Comparison of ENCODE assay signal across 8 mouse cellular contexts in the genomic region with DNA sequence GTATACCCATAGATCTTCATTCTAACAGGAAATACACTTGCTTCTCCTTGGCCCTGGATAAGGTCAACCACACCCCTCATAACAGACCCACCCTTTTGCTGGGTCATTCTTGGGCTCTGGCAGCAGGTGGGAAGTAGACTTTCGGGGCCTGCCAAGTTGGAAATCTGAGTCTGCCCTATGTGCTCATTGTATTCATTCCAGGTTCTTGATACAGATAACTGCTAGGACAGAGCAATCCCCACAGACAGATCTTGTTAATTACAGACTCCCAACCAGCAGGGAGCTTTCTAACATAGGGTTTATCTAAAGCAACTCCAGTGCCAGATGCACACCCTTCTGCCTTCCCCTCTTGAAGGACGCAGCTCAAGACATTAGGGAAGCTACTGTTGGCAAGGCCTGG. TPM values are rescaled to one million over a fixed set of nuclear protein-coding genes. Genes with fewer than 3 reads are reported as not detected.
DNase-seq lines count a peak whose midpoint lies in the region; ATAC-seq and TF ChIP-seq lines count a peak whose summit lies in the region.

No protein-coding gene starts in this region.

- peak; percentile 97 for ATAC-seq in megakaryocyte progenitor cell, adult 5-6 weeks (replicated peaks; ENCODE audit: poor library complexity)

- no peaks in the 10 kb centered on the region for H3K9me3 ChIP-seq in heart, embryonic 10.5 days

- no peak for TF ChIP-seq CTCF in layer of hippocampus, adult 2 months (conservative IDR thresholded peaks at IDR 0.05)
- TF ChIP-seq CTCF in brain, embryonic 14.5 days (IDR thresholded peaks at IDR 0.05; ENCODE audit: borderline replicate concordance, extremely low read depth, insufficient read depth, insufficient read length), result no peak

- no peak for DNase-seq in layer of hippocampus, adult 2 months (ENCODE audit: low spot score in 2 of 2)
- no peak for DNase-seq in layer of hippocampus, postnatal 10 days (ENCODE audit: low spot score in 2 of 2)
- peak; percentile 27 for DNase-seq in brain, embryonic 14.5 days (ENCODE audit: low read depth)
- no peak for DNase-seq in heart, embryonic 10.5 days (ENCODE audit: low spot score)
- no peak for DNase-seq in thymus, postnatal 25 days
- no peak for DNase-seq in adrenal gland, postnatal 4 days (ENCODE audit: low spot score in 2 of 2)
- DNase-seq in layer of hippocampus, postnatal 25 days (ENCODE audit: extremely low spot score in 1 of 2, low spot score in 1 of 2), result no peak

- H3K36me3 ChIP-seq in heart, embryonic 10.5 days, result no peaks in the 10 kb centered on the region; the same call in 1 of the 2 replicates

- no peak overlapping the region for H3K4me3 ChIP-seq in layer of hippocampus, adult 2 months
- no peak overlapping the region for H3K4me3 ChIP-seq in heart, embryonic 10.5 days

- H3K27me3 ChIP-seq in heart, embryonic 10.5 days (ENCODE audit: insufficient read depth, poor library complexity, severe bottlenecking), result no peaks in the 10 kb centered on the region

- H3K27ac ChIP-seq in layer of hippocampus, adult 2 months, result peak overlapping the region; percentile 61; the same call in 1 of the 2 replicates
- H3K27ac ChIP-seq in heart, embryonic 10.5 days, result peak overlapping the region; percentile 44; the same call in 1 of the 2 replicates

- peaks cover 17% of the 10 kb centered on the region for H3K4me1 ChIP-seq in heart, embryonic 10.5 days

- WGBS in heart, embryonic 10.5 days, result 31% methylated on average over 2 of the region's 2 CpGs

- TF ChIP-seq POLR2A in brain, embryonic 14.5 days (IDR thresholded peaks at IDR 0.05; ENCODE audit: borderline replicate concordance, extremely low read depth, insufficient read depth, insufficient read length, poor library complexity, severe bottlenecking), result no peak

RNA-seq across cellular contexts. Expression of a gene that starts 9.0 kb away (rescaled TPM):
- total RNA-seq in layer of hippocampus, adult 2 months (2021), result 100 to 1,000 TPM; 416 to 430 TPM
- 100 to 1,000 TPM; 360 to 416 TPM for total RNA-seq in layer of hippocampus, postnatal 10 days (2021)
- polyA plus RNA-seq in brain, embryonic 14.5 days (2012; rRNA removed), result 123 and 144 TPM in 2 replicates
- polyA plus RNA-seq in heart, embryonic 10.5 days (2016; fragmentation: Nextera tagmentation; extraction: Ambion mirVana), result 42.1 and 46.2 TPM in 2 replicates
- total RNA-seq in megakaryocyte progenitor cell, adult 5-6 weeks (2015), result 24.9 and 27.1 TPM in 2 replicates
- 24.2 and 28.5 TPM in 2 replicates for total RNA-seq in megakaryocyte progenitor cell, adult 5-6 weeks (2017)
- total RNA-seq in adrenal gland, postnatal 4 days (2021), result 10 to 100 TPM; 47.2 to 47.9 TPM
- total RNA-seq in layer of hippocampus, postnatal 25 days (2021), result 100 to 1,000 TPM; 449 TPM

RNA-seq across cellular contexts. Expression of a gene that starts 24.1 kb away (rescaled TPM):
- total RNA-seq in layer of hippocampus, adult 2 months (2021), result 1 to 10 TPM; 2.8 to 3.7 TPM
- total RNA-seq in layer of hippocampus, postnatal 10 days (2021), result 1 to 10 TPM; 5.2 to 8.3 TPM
- polyA plus RNA-seq in brain, embryonic 14.5 days (2012; rRNA removed), result 12.6 and 17.3 TPM in 2 replicates
- 43.7 and 44.0 TPM in 2 replicates for polyA plus RNA-seq in heart, embryonic 10.5 days (2016; fragmentation: Nextera tagmentation; extraction: Ambion mirVana)
- total RNA-seq in megakaryocyte progenitor cell, adult 5-6 weeks (2015), result 15.0 and 17.1 TPM in 2 replicates
- total RNA-seq in megakaryocyte progenitor cell, adult 5-6 weeks (2017), result 68.2 and 78.2 TPM in 2 replicates
- total RNA-seq in adrenal gland, postnatal 4 days (2021), result 10 to 100 TPM; 19.9 to 22.3 TPM
- 1 to 10 TPM; 4.0 to 7.2 TPM for total RNA-seq in layer of hippocampus, postnatal 25 days (2021)

Comparison
In these comparisons a context has a peak if more than half of its experiments do, and no peak if none do; other contexts are left out.
1. RNA of a gene that starts 9.0 kb away (total RNA-seq): 449 TPM in layer of hippocampus, postnatal 25 days, 416 to 430 TPM in layer of hippocampus, adult 2 months and 360 to 416 TPM in layer of hippocampus, postnatal 10 days; 47.2 to 47.9 TPM in adrenal gland, postnatal 4 days and 24.2 to 28.5 TPM in megakaryocyte progenitor cell, adult 5-6 weeks; every median in the first group is over 4 times any median in the second.